Mouse (Mus musculus) Patski (cell line): Measurements from ENCODE around the gene Gm20479. TPM values are rescaled to one million over a fixed set of nuclear protein-coding genes. Genes with fewer than 3 reads are reported as not detected.

Source experiments
- ATAC-seq: fragments of 100-300 bp; one replicate; pipeline ENCODE4 v1.8.0; 2021
- CTCF ChIA-PET: fragments of 350-600 bp; sonication (Branson Sonifier 250); formaldehyde crosslinking; loops from one replicate; lab custom pipeline; 2022; ENCODE audit warnings: inconsistent platforms; lab: Charles Lee
- POLR2A ChIA-PET: fragments of 350-600 bp; sonication (Branson Sonifier 250); formaldehyde crosslinking; loops from one replicate; lab custom pipeline; 2022; ENCODE audit warnings: antibody characterized with exemption, inconsistent platforms; lab: Charles Lee
- DNase-seq: peaks from one replicate; pipeline ENCODE4 v3.0.0-alpha.2; 2011; ENCODE audit warnings: low read depth, low spot score
- H3K27me3 ChIP-seq: fragments of 371-371 bp; one replicate; pipeline ENCODE4 v1.5.1; 2021
- CTCF ChIP-seq: fragments of 100-300 bp; IDR thresholded peaks from one replicate; pipeline ENCODE4 v1.5.1; 2021
- in situ Hi-C: fragments of 300-500 bp; cut with MboI; formaldehyde crosslinking; loops from 3 replicates; pipeline ENCODE4 v1.11.1; 2018; ENCODE audit warnings: low pct_unique_long_range_greater_than_20kb, mixed read lengths
- polyA plus RNA-seq: library from polyadenylated mRNA; unstranded; gene quantifications from one replicate; pipeline ENCODE4 v1.2.3, GENCODE M21; 2021

Gm20479 gene
- polyA plus RNA-seq, 1 experiment from 2014 or later = 0.64 TPM

DNA sequence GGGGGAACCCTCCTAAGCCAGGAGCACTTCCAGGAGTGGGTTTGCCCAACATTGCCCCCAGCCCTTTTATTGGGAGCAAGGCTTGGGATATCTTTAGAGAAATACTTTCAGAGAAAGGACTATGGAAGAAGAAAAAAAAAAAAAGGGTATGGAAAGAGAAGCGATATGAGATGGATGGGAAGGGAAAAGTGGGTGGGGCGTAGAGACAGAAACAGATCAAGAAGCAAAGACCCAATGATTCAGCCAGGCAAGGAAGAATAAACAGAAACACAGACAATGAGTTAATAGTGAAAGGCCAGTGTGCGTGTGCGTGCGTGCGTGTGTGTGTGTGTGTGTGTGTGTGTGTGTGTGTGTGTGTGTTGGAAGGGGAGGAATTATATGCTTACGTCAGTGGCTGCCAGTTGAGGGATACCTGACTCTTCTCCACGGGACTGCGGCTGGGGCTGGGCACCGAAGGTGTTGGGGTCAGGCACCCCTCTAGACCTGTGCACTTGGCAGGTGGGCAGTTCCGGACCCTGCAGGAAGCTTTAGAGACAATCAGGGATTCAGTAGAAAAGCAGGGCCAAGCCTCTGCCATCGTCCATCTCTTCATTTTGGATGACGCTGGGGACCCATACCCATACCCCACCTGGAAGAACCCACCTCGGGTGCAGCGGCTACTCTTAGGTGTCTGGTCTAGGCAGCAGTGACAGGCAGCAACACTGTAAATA lies 22.1 kb downstream of the Gm20479 start:
- in situ Hi-C loops = no loop called here
- ChIA-PET CTCF (interaction anchor here (0.6 to 0.9 kb wide), 2 partner anchors 17 to 39 kb away, joined by 3 read pairs; no protein-coding TSS in a partner anchor), POLR2A (interaction anchor here (0.6 kb wide), 1 partner anchor 134 kb away, joined by 6 read pairs; no protein-coding TSS in a partner anchor)
- DNase-seq (no peak), ATAC-seq (no peak)
- no peak for TF ChIP-seq CTCF
- H3K27me3 ChIP-seq = peaks cover 20% of the 10 kb centered on the region

DNA sequence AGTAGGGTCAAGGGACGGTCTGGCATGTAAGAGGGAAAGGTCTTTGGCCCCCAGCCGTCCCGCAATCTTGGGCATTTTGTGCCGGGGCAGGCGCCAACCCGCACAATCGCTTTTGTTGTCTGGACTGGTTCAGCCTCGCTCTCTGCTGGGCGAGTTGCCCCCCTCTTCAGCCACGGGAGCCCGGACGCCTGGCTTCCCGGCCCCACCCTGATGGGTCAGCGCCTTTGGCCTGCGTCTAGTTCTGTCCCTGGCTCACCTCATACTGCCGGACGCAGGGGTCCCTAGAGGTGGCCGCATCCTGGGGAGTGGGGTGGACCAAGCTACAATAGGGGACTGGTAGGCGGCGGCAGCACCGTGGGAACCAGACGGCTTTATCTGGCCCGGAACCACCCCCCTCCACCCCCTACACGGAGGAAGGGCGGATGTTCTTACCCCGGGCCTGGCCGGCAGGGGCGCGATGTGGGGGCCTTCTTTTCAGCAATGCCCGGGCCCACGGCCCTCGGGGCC lies 22.8 kb downstream of the Gm20479 start:
- H3K27me3 ChIP-seq = peaks cover 20% of the 10 kb centered on the region
- ChIA-PET CTCF (interaction anchor here (0.9 to 1.3 kb wide), 2 partner anchors 25 to 40 kb away, joined by 3 read pairs; no protein-coding TSS in a partner anchor), POLR2A (no interaction called here)
- DNase-seq (no peak), ATAC-seq (no peak)
- in situ Hi-C loops = no loop called here
- TF ChIP-seq CTCF = no peak

DNA sequence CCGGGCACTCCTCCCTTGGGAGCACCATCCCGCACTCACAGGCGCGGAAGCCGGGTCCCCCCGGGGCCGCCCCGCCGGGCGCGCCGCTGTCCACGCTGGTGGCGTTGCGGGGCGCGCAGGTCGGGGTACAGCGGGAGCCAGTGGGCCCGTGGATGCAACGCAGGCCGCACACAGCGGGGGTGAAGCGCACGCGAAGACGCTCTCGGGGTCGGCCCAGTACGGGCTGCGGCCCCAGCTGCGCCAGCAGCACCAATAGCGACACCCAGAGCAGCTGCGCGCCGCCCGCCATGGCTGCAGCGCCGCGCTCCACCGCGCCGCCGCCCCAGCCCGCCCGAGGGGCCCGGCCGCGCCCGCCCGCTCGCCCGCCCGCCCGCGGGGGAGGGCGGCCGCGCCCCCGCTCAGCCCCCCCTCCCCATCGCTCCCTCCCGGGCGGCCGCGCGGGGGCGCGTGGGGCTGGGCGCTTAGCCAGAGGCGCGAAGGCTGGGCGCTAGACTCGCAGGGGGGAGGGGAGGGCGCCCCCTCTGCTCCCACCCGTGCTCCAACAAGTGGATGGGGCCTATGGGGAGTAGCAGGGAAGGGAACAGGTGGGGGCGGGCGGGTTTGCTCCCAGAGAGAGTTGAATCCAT lies 23.8 kb downstream of the Gm20479 start:
- DNase-seq = no peak
- peaks cover 20% of the 10 kb centered on the region for H3K27me3 ChIP-seq
- no peak for TF ChIP-seq CTCF

DNA sequence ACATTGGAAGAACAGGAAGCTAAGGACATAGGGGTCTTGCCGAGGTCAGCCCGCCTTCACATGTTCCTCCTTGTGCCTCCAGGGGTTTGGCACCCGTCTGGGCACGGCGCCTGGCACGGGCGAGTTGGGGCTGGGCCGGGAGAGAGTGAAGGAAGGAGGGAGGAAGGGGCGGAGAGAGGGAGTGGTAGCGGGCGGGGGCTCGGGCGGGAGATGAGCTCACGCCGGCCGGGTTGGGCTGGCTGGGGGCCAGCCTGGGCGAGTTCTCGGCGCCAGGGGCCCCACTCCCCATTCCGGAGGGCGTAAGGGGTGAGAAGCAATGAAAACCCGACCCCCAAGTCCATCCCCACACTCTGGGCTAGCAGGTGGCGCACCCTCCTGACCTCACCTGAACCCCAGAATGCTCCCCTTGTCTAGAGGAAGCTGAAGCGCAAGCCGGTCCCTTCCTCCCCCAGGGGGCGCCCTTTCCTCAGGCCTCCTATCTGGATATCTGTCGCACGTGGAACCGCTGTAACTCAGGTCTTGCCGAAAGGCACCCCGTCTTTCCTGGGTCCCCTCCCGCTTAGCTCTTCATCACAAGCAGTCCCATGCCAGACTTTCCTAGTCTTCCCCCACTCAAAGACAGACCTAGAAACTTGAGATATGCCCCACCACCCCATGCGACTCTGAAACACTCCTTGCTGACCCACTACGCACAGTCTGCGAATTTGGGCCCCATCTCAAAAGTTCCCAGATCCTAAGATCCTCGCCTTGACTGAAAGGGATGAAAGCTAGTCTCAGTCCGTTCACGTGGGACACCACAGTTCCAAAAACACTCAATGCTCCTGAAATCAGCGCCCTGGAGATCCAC lies 24.6 kb downstream of the Gm20479 start:
- DNase-seq = no peak

More for the DNA sequence above, 23.8 kb downstream of the Gm20479 start:
- CTCF ChIA-PET = interaction anchor here (1.0 to 2.6 kb wide), 5 partner anchors 8 to 193 kb away, joined by 3 to 10 read pairs (median 5); no protein-coding TSS in a partner anchor
- in situ Hi-C loops = no loop called here
- ATAC-seq = no peak
- POLR2A ChIA-PET = interaction anchor here (0.6 to 1.2 kb wide), 2 partner anchors 9 to 43 kb away, joined by 3 read pairs; no protein-coding TSS in a partner anchor

DNA sequence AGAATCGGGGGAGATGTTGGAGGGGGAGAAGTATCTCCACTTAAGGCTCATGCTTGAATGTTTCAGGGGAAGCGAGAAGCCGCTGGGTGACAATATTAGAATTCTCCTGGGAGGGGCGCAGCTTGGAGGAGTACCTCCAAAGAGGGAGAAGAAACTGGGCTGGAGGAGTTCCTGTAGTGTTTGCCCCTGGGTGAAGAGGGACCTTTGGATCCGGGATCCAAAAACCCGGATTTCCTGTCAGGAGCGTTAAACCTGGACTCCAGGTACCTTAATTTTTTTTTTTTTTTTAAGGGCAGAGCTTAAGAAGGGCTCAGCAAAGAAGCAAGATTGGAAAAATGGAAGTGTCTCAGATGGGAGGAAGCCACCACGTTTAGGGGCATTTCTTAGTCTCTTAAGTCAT lies 25.4 kb downstream of the Gm20479 start:
- no peak for TF ChIP-seq CTCF
- in situ Hi-C loops = no loop called here
- CTCF ChIA-PET = interaction anchor here (0.9 to 3.3 kb wide), 9 partner anchors 9 to 117 kb away, joined by 3 to 17 read pairs (median 5); partner anchors contain the start of gene Shkbp1
- POLR2A ChIA-PET = no interaction called here
- peaks cover 7% of the 10 kb centered on the region for H3K27me3 ChIP-seq
- no peak for ATAC-seq
- DNase-seq = no peak

More for the DNA sequence above, 24.6 kb downstream of the Gm20479 start:
- ChIA-PET POLR2A (interaction anchor here (0.6 to 1.2 kb wide), 2 partner anchors 10 to 43 kb away, joined by 3 read pairs; no protein-coding TSS in a partner anchor), CTCF (interaction anchor here (0.6 to 3.3 kb wide), 11 partner anchors 9 to 193 kb away, joined by 3 to 17 read pairs (median 5); partner anchors contain the start of gene Shkbp1)
- peak; percentile 37 for ATAC-seq
- H3K27me3 ChIP-seq = peaks cover 14% of the 10 kb centered on the region
- in situ Hi-C loops = no loop called here
- TF ChIP-seq CTCF = no peak

DNA sequence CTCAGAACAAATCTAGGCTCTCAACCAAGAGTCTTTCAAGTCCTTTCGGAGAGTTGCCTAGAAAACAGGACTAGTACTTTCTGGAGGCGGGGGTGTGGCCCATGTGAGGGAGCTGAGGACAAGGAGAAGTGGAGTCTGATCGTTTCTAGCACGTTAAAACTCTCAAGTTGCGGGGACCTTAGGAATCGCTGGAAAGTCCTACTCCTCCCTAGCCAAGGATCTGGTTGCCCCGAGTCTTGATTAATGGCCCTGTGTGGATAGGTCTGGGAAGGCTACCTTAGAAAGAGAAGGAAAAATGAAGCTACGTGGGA lies 25.7 kb downstream of the Gm20479 start:
- ChIA-PET POLR2A (interaction anchor here (1.0 kb wide), 1 partner anchor 24 kb away, joined by 4 read pairs; the partner anchor contains the start of gene Shkbp1), CTCF (interaction anchor here (1.1 to 3.3 kb wide), 6 partner anchors 24 to 55 kb away, joined by 3 to 17 read pairs (median 6); partner anchors contain the start of gene Shkbp1)
- H3K27me3 ChIP-seq = peaks cover 3% of the 10 kb centered on the region
- TF ChIP-seq CTCF = no peak
- in situ Hi-C loops = no loop called here
- ATAC-seq = no peak
- DNase-seq = no peak

DNA sequence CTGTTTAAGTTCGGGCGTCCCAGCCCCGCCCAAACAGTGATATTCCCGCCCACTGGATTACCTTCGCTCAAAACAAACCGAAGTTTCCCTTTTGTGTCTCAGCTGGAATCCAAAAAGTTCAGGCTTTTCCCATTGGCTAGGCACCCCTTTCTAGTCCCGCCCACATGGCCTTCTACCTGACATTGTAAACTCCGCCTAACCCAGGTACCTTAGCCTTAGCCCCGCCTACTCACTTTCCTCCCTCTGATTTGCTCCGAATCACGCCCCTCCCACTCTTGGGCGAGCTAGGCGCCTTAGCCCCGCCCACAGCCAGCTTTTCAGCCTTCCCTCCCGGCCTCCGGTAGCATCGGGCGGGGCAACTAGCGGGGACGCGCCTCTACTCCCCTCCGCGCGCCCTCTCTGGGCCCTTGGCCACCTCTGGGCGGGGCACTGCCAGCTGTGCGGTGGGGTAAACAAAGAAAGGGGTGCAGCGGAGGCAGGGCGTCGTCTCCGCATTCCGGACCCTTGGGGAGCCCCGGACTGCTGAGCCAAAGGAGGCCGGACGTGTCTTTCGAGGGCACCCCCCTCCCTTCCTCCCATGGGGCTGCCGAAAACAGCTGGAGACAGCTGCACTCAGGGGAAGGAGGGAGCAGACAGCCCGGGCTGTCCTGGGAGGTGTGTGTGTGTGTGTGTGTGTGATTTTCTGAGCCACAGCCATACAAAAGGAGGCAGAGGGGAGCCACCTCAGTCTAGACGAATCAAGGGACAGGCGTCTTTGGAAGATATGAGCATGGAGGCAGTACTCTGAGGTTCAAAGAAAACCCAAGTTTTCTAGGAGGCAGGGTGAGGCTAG lies 26.3 kb downstream of the Gm20479 start:
- in situ Hi-C loops = no loop called here
- ChIA-PET CTCF (interaction anchor here (1.1 to 3.3 kb wide), 4 partner anchors 25 to 45 kb away, joined by 3 to 17 read pairs (median 8); no protein-coding TSS in a partner anchor), POLR2A (interaction anchor here (0.6 to 1.0 kb wide), 2 partner anchors 21 to 25 kb away, joined by 3 to 4 read pairs; partner anchors contain the start of gene Shkbp1)
- no peaks in the 10 kb centered on the region for H3K27me3 ChIP-seq
- no peak for DNase-seq
- ATAC-seq = peak; percentile 24
- TF ChIP-seq CTCF = no peak

DNA sequence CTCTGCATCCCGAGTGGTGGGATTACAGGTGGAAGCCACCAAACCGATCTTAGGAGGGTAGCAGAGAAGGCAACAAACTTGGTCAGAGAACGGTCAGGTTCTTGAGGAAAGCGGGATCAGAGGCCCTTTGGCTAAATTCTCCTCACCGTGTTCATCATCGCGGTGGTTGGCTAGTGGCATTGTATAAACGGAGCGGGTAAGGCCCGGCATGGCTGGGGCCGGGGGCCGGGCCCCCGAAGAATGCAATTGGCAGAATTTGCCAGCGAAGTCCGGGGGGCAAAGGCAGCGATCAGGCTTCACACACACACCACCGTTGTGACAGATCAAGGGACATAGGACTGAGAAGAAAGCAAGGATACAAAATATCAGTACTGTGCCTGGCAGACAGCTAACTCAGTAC lies 27.2 kb downstream of the Gm20479 start:
- in situ Hi-C loops = no loop called here
- no peaks in the 10 kb centered on the region for H3K27me3 ChIP-seq
- no peak for ATAC-seq
- ChIA-PET CTCF (interaction anchor here (3.3 kb wide), 1 partner anchor 28 kb away, joined by 17 read pairs; no protein-coding TSS in a partner anchor), POLR2A (no interaction called here)
- no peak for DNase-seq
- TF ChIP-seq CTCF = no peak
